Mouse (Mus musculus): ENCODE results near the gene Ly6g6d.

The Ly6g6d gene

DNA sequence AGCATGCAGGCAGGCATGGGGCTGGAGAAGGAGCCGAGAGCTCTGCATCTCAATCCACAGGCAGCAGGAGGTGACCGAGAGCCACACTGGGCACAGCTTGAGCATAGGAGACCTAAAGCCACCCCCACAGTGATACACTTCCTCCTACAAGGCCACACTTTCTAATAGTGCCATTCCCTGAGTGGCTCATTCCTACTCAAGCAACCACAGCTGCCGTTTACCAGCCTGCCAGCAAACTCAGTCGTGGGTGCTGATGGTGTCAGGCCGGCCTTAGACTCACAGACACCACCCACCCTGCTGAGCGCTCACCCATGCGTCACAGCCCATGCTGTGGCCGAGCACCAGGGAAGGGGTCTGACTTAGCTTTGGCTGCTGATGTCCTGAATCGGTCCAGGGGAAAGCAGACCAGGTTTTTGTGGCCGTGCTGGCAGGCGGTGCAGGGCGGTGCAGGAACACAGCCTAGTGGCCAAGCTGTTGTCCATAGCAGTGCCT lies 19.3 kb upstream of the Ly6g6d start:
- DNase-seq = no peak

DNA sequence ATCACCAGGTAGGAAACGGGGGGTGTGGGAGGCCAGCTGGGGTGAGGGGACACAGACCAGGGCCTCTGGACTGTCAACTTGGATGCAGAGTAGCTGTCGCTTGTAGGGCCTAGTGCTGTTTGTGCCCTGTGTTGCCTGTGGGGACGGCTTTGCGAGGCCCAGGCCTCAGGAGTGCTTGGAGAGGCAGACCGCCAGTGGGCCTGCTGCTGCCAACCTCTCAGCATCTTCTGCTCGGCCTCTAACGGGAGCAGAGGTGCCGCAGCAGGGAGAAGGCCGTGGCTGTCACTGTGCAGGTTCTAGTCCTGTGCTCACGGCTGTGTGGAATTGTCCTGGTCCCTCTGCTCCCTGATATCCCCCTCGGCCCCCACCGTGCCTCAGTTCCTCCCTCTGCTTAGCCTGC lies 18.7 kb upstream of the Ly6g6d start:
- DNase-seq = no peak

DNA sequence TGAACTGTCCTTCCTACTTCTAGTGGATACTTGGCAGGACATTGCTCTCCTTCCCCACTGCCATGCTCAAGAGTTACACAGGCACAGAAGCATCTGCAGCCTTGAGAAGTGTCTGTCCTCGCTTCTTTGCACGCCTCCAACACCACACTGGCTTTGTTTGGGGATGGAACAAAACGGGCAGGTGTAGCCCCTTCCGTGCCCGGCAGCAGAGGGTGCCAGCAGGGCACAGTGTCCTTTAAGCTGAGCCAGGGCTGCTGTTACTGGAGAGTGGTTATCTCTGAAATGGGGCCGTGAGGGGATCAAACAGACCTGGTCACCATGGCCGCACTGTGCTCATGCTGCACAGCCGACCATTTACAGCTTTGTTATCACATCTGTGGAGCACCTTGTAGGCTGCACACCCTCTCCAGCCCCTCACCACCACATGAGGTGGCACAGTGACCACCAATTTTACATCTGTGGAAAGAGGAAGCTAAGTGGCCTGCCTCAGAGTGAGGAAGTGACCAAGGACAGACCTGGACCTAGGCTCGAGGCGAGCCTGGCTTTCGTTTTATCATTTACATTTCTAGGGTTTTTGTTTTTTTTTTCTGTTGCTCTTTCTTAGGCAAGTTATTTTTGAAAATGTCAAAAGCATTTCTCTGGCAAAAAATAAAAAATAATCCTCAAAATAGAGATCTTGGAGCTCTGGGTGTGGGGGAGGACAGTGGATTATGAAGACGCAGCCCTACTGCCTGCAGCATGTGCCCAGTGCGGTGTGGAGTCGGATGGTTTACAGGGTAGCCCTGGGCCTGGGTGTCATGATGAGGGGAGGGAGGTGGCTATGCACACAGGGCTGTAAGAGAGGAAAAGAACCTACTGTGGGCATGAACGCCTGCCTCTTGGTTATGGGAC lies 16.9 kb upstream of the Ly6g6d start:
- DNase-seq = no peak

DNA sequence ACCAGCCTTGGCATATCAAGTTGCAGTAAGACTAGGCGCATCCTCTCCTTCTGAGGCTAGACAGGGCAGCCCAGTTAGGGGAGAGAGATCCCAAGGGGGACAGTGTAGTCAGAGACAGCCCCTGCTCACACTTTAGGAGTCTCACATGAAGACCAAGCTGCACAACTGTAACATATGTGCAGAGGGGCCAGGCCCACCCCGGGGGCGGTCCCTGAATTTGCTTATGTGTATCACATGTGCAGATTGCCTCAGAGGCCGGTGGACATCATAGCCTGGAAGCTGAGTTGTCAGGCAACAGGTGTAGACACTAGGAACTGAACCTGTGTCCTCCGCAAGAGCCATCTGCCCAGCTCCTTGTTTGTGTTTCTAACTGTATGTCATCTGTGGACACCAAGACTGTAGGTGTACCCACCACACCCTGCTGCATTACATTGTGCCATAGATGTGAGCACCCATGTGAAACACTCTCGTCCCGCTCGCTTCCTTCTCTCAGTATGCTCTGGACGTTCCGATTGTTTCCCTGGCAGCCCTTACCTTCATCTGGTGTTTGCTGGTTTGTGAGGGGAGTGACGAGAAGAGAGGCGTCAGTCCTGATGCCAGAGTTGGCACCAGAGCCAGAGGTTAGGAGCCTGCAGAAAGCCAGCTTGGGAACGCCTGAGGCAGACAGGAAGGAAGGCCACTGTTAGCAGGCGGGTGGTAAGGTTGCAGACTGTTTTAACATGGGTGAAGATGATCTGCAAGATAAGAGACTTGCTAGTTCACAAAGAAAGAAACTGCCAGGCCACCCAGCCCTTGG lies 14.7 kb upstream of the Ly6g6d start:
- no peak for DNase-seq

DNA sequence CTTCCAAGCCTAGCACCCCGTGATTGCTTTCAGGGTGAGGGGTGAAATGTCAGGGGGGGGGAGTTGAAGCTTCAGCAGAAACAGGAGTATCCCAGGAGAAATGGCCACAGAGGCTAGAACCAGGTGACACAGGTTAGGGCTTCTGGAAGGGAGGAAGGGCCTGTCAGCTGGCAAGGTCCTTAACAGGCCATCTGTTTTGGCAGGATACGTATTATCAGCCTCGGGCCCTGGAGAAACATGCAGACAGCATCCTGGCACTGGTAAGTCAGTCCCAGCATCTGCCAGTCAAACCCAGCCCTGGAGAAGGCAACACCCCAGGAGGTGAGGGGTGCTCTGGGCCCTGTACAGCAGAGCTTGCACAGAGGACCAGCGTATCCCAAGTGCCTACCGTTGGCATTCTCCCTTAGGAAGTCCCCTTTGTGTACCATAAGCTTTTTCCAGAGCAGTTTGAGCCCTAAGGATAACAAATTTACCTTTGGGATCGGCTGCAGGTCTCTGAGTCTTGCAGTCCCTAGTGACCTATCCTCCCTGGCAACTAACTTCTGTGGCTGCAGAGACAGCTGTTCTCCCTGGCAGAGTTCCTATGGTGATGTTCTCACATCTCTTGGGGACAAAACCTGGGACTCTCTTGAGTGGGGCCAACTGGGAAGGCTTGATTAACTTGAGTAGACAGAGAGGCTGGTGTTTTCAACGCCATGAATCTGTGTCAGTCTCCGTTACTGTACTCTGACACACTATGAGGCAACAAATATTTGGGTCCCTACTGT lies 12.5 kb upstream of the Ly6g6d start:
- DNase-seq = peak; percentile 68

DNA sequence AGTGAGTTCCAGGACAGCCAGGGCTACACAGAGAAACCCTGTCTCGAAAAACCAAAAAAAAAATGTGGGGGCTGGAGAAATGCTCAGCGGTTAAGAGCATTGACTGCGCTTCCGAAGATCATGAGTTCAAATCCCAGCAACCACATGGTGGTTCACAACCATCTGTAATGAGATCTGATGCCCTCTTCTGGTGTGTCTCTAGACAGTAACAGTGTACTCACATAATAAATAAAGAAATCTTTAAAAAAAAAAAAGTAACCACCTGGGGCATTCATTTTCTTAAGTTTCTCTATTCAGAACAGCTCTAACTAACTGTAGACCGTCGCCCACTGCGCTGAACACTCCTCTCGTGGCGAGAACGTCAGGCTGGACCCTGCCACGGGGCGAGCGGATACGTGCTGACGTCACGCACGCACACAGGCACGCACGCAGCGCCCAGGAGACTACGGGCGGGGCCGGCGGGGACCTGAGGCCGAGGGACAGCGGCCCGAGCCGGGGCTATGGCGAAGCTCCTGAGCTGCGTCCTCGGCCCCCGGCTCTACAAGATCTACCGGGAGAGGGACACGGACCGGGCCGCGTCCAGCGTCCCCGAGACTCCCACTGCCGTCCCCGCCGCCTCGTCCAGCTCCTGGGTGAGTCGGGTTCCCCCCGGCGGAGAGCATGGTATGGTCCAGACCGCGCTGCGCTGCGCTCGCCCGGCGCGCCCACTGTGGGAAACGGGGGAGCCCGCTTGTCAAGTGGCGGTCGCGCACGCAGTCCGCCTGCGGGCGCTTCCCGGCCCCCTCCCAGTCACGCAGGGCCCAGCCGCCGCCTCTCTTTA lies 11.2 kb upstream of the Ly6g6d start, which contains the start of gene Abhd16a:
TSS of gene Abhd16a (plus strand) at position 439 of the 820 bp plus-strand sequence.
- DNase-seq = peak; percentile 94

DNA sequence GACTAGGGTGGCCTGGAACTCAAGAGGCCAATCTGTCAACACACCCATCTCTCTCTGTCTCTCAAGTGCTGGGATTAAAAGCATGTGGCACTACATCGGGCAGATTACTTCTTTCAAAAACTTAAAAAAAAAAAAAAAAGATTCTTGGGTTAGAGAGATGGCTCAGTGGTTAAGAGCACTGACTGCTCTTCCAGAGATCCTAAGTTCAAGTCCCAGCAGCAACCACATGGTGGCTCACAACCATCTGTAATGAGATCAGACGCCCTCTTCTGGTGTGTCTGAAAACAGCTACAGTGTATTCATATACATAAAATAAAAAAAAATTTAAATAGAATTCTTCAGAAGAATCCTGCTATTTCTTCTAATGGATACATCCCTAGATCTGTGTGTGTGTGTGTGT lies 10.3 kb upstream of the Ly6g6d start:
- no peak for DNase-seq

DNA sequence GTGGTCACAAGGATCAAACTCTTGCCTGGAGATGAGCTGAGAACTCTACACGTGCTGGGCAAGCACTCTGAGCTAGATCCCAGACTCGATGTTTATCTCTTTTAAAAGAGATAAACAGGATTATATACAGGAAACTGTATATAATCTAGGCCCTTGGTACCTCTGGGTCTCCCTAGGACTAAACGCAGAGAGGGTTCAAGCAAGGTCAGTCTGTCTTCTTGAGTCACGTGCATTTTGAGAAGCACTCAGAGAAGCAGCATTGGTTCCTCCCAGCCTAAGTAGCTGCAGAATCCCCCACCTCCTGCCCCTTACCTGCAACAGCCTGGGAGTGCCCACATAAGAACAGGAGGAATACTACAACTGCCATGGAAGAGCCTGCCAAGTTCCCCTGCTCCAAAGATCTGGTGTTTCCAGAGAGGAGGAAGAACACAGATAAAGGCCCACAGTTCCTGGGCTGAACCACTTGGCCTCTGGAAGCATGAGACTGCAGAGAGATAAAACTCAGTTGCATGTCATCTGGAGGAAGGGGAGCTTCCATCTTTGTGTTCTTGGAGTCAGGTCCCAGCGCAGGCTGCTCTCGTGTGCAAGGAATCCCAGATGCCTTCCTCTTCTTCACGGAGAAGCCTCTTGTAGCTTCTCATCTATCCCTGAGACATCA lies 7.5 kb upstream of the Ly6g6d start, which contains the start of gene Ly6g6f:
TSS of gene Ly6g6f (minus strand) at position 403 of the 658 bp plus-strand sequence.
- DNase-seq = no peak

DNA sequence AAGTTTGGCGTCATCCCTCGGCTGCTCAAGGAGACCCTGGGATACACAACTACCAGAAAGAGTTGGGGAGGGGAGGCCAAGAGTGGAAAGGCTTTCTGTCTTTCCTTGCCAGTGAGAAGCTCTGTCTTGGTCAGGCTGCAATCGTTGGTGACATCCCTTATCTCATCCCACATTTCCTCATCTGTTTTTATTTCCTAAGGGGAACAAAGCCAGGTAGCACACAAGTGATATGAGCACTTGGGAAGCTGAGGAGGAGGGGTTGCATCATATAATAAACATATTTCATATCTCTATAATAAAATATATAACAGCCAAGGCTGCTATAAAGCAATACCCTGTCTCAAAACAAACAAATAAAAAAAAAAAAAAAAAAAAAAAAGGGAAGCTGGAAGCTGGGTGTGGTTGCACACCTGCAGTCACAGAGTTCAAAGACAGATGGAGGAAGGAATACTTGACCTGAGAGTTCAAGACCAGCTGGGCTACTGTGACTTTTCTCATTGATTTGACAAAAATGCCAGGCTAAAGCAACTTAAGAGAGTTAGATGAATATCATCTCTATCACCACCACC lies 6.1 kb upstream of the Ly6g6d start:
- DNase-seq = no peak

DNA sequence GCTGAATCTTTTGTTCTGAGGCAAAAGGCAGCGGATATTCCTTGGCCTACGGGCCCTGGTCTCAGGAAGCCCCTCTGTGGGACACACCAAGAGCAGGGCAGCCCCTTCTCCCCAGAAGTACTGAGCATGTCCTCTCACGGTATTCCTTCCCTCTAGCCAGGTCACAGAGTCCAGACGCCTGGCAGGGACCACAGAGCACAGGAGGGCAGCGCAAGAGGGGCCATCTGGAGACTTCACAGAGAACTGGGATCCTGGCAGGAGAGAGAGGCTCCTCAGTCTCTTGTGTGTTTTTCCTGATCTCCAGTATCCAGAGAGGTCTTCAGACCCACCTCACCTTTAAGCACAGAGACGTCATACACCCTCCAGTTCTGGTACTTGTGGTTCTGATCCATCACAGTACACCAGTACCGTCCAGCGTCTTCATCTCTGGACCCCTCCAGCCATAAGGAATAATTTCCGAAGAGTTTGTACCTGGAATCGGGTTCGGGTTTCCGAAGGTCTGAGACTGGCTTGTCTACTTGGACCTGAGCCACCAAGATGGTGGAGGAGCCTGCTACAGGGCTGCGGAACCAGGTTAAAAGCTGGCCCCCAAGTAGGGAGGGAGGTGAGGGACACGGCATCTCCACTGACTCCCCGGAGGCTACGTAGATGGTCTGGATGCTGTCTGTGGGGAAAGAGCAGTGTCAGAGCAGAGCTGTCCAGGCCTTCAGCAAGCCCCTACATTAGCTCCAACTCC lies 5.1 kb upstream of the Ly6g6d start:
- DNase-seq = no peak

DNA sequence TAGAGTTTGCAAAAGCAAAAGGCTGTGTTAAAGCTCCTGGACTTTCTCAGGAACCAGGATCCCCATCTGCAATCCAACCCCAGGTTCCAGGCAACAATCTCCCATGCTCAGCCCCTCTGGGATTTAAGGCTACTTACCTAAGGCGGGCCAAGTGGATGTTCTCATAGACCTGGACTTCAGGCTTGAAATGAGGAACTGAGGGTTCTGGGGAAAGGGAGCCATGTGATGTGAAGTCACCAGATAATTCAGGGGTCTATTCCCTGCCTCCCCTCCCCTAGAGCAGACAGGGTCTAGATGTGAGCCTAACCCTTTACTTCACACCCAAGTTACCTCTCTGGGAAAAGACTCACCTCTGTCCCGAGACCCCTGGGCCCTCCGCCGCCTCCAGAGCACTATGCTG lies 2.8 kb upstream of the Ly6g6d start:
- DNase-seq = no peak

DNA sequence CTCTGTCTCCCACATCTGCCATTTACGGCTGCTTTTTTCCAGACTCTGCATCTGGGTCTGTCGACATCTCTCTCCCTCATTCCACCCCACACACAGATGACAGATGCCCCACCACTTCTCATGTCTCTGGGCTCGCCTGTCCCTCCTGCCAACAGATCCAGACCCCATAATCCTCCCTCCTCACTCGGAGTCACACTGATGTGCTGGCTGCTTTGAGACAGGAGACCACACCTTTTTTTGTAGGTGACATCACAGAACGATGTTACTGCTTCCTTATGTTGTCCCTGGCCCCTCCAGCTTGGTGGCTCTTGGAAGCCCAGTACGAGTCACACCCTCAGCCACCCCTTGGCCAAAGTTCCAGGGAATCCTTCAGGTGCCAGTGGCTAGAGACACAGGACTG lies 2.4 kb upstream of the Ly6g6d start:
- DNase-seq = no peak

DNA sequence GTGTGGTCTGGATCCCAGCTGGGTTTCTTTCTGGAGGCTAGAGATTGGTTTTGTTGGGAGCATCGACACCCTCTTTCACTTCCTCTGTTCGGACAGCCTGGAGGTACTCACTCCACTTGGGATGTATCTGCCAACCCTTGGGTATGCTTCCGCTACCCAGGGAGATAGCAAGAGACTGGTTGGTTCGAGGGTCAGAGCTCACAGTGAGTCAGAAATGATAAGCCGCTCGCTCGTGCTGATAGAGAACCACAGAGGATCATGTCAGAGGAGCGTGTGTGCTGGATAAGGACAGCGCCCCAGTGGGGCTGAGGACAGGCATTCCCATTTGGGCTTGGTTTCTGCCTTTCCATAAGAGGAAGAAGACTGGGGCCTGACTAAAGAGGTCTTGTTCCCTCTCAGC lies 1.9 kb upstream of the Ly6g6d start:
- peak; percentile 85 for DNase-seq

DNA sequence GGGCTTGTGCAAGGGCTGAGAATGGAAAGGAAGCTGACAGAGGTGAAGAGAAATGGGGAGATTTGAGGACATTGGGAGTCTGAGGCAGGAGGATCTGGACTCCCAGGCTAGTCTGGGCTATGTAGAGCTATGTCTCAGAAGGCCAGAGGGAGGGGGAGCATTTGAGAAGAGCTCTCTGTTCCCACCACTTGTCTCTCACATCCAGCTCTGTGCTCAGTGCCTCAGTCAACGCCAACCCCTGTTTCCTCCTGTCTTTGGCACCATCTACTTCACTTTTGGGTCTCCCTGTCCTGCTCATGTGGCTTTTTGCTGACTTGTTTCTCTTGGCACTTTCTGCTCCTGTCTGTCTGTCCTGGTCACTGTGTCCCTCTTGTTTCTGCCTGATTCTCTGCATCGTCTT lies 580 bp downstream of the Ly6g6d start:
- DNase-seq = no peak

DNA sequence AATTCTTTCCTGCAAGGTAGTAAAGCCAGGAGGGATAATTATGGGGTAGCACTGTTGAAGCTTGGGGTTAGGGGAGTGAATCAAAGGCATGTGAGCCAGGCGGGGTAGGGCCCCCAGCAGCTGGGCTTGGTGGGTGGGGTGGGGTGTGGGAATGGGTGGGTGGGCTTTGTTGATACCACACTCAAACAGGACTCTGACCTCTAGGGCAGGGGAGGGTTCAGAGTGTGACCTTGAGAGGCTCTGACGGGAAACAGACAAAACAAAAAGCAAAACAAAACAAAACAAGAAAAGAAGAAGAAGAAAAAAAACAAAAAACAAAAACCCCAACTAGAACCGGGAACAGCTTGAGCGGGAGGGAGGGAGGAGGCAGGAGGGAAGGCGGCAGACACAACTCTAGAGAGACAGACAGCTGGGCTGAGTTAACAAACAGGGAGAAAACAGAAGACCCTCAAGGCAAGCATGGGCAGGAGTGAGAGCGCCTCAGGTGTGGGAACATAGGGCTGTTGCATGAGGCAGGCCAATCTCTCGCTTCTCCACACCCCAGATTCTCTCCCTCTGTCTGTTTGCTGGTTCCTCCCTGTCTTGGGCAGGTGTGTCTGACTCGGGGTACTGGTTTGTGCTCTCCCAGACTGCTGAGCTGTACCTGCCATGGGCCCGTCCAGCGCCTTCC lies 1.2 kb downstream of the Ly6g6d start, which contains the start of gene Ly6g6e:
TSS of gene Ly6g6e (plus strand) at position 396 of the 670 bp plus-strand sequence.
- DNase-seq = no peak

DNA sequence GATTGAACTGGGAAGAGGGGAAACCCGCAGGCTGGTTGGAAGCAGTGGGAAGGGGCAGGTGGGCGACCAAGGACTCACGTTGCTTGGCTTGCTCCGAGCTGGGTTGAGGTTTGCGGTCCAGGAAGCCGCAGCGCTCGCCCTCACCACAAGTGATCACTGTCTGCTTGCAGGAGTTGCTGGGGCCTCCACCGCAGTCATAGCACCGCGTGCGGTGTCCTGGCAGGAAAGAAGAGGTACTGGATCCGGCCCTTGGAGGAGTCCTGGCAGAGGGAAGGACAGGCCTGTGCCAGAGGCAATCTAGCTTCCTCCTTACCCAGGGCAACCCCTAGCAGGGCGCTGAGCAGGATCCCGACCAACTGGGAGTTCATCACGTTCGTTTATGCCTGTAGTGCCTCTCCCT lies 3.8 kb downstream of the Ly6g6d start:
- DNase-seq = no peak

DNA sequence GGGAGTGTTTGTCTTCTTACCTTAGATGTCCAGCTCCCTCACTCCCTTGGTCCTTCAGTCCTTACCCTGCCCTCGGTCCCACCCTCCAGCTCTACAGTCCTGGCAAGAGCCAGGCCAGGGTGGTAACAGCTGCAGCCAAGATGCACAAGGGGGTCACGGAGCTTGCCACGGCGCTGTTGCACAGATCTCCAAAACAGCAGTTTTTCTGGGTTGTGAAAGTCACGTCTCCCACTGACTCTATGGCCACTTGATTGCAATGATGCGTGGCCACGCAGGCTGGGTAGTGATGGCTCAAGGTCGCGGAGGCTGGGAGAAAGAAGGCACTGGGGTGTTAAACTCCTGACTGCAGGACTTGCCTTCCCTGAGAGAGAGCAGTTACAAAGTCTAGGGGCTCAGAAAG lies 6.4 kb downstream of the Ly6g6d start:
- DNase-seq = no peak

DNA sequence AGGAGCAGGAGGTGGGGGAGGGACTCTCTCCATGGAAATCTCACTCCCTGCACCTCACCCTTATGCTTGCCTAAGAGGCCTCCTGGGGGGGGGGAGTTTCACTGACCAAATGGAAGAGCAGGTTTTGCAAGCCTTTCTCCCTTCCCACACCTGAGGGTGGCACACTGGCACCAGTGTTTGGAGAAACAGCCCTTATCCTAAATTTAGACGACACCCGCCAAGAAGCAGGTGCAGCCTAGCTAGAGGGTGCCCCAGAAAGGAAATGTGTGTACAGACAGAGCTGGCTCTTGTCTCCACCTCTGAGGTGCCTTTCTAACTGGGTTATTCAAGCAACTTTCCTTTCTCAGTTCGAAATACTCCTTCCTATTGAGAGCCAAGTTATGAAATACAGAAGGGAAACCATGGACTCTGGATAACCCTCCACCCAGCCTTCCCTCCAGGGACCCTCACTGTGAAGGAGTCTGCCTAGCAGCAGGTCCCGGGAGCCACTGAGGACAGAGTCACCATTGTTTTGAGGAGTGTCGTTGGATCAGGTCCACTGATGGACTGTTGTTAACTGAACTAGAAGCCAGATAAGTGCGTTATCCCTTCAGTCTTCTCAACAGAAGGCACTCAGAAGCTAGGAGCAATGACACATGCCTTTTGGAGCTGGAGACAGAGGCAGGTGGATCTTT lies 7.2 kb downstream of the Ly6g6d start:
- DNase-seq = no peak

All from liver (tissue).